ENCODE assay signal across 8 mouse cellular contexts in genomic region chr8:71707874-71708273, GRCm38 (mm10). TPM values are rescaled to one million over a fixed set of nuclear protein-coding genes. Genes with fewer than 3 reads are reported as not detected.
DNase-seq lines count a peak whose midpoint lies in the region; ATAC-seq and TF ChIP-seq lines count a peak whose summit lies in the region.

No protein-coding gene starts in this region.

- H3K27ac ChIP-seq in bone marrow, adult 2 months (ENCODE audit: control insufficient read depth, insufficient read depth, low read depth, low read length, poor library complexity), result no peak overlapping the region
- H3K27ac ChIP-seq in intestine, embryonic 15.5 days, result no peak overlapping the region

- no peak overlapping the region for H3K4me3 ChIP-seq in lung, adult 2 months (replicated peaks; ENCODE audit: extremely low read depth, low read depth, low read length)
- no peak overlapping the region for H3K4me3 ChIP-seq in bone marrow, adult 2 months (replicated peaks; ENCODE audit: control insufficient read depth, low read depth, low read length)
- no peak overlapping the region for H3K4me3 ChIP-seq in intestine, embryonic 15.5 days (replicated peaks)

- H3K4me2 ChIP-seq in intestine, embryonic 15.5 days (replicated peaks), result no peak overlapping the region

- H3K9ac ChIP-seq in intestine, embryonic 15.5 days, result no peak overlapping the region

- TF ChIP-seq POLR2A in lung, adult 2 months (IDR thresholded peaks at IDR 0.05; ENCODE audit: borderline replicate concordance, extremely low read depth, low read depth, low read length), result no peak
- TF ChIP-seq POLR2A in bone marrow, adult 2 months (IDR thresholded peaks at IDR 0.05; ENCODE audit: borderline replicate concordance, control insufficient read depth, low read depth, low read length), result no peak

- peak; percentile 66 for TF ChIP-seq CTCF in lung, adult 2 months (IDR thresholded peaks at IDR 0.05; ENCODE audit: insufficient read depth, low read length)
- peak; percentile 90 for TF ChIP-seq CTCF in bone marrow, adult 2 months (IDR thresholded peaks at IDR 0.05; ENCODE audit: control insufficient read depth, insufficient read depth, low read length)

- 44% methylated on average over 8 of the region's 8 CpGs for WGBS in lung, adult 2 months
- 57% methylated on average over 8 of the region's 8 CpGs for WGBS in bone marrow, adult 2 months
- 47% methylated on average over 8 of the region's 8 CpGs for WGBS in intestine, embryonic 15.5 days

- no peaks in the 10 kb centered on the region for H3K4me1 ChIP-seq in lung, adult 2 months (ENCODE audit: control insufficient read depth, insufficient read depth, low read length)
- H3K4me1 ChIP-seq in bone marrow, adult 2 months (ENCODE audit: control insufficient read depth, insufficient read depth, low read length), result no peaks in the 10 kb centered on the region
- H3K4me1 ChIP-seq in intestine, embryonic 15.5 days (replicated peaks), result peaks cover 6% of the 10 kb centered on the region

- no peaks in the 10 kb centered on the region for H3K27me3 ChIP-seq in intestine, embryonic 15.5 days (replicated peaks)

- ATAC-seq in intestine, embryonic 15.5 days, result no peak

- no peaks in the 10 kb centered on the region for H3K9me3 ChIP-seq in intestine, embryonic 15.5 days

- no peaks in the 10 kb centered on the region for H3K36me3 ChIP-seq in intestine, embryonic 15.5 days

- peak; percentile 83 for DNase-seq in embryo, embryonic 10 days (ENCODE audit: low spot score)
- no peak for DNase-seq in embryo, embryonic 9.5 days (ENCODE audit: extremely low spot score)
- peak; percentile 29 for DNase-seq in lung, adult 2 months
- DNase-seq in lung, adult 18-20 months, result no peak
- peak; percentile 74 to 79 for DNase-seq in kidney, postnatal 4 days
- peak; percentile 61 for DNase-seq in right cerebral cortex, postnatal 14 days

RNA-seq across cellular contexts. Expression of gene B3gnt3, which starts 6.3 kb away (rescaled TPM):
- polyA plus RNA-seq in lung, adult 2 months (2012; rRNA removed), result 25.0 and 31.3 TPM in 2 replicates
- 1.3 and 2.3 TPM in 2 replicates for polyA plus RNA-seq in bone marrow, adult 2 months (2011; ENCODE audit: insufficient read depth, insufficient read length, low replicate concordance, missing spikeins)
- polyA plus RNA-seq in intestine, embryonic 15.5 days (2015; fragmentation: Nextera tagmentation; extraction: Ambion mirVana), result 16.0 and 17.0 TPM in 2 replicates

RNA-seq across cellular contexts. Expression of gene Fcho1, which starts 17.6 kb away (rescaled TPM):
- 20.0 and 23.3 TPM in 2 replicates for polyA plus RNA-seq in lung, adult 2 months (2012; rRNA removed)
- 79.3 and 144 TPM in 2 replicates for polyA plus RNA-seq in bone marrow, adult 2 months (2011; ENCODE audit: insufficient read depth, insufficient read length, low replicate concordance, missing spikeins)
- 5.3 and 7.1 TPM in 2 replicates for polyA plus RNA-seq in intestine, embryonic 15.5 days (2015; fragmentation: Nextera tagmentation; extraction: Ambion mirVana)

RNA-seq across cellular contexts. Expression of gene Insl3, which starts 18.9 kb away (rescaled TPM):
- polyA plus RNA-seq in lung, adult 2 months (2012; rRNA removed), result 58.5 and 60.7 TPM in 2 replicates
- 10.2 and 16.7 TPM in 2 replicates for polyA plus RNA-seq in bone marrow, adult 2 months (2011; ENCODE audit: insufficient read depth, insufficient read length, low replicate concordance, missing spikeins)
- 1.2 and 1.9 TPM in 2 replicates for polyA plus RNA-seq in intestine, embryonic 15.5 days (2015; fragmentation: Nextera tagmentation; extraction: Ambion mirVana)

RNA-seq across cellular contexts. Expression of gene Jak3, which starts 31.8 kb away (rescaled TPM):
- polyA plus RNA-seq in lung, adult 2 months (2012; rRNA removed), result 56.6 and 72.7 TPM in 2 replicates
- polyA plus RNA-seq in bone marrow, adult 2 months (2011; ENCODE audit: insufficient read depth, insufficient read length, low replicate concordance, missing spikeins), result 7.5 and 15.6 TPM in 2 replicates
- polyA plus RNA-seq in intestine, embryonic 15.5 days (2015; fragmentation: Nextera tagmentation; extraction: Ambion mirVana), result 9.0 and 9.2 TPM in 2 replicates

RNA-seq across cellular contexts. Expression of gene Unc13a, which starts 36.3 kb away (rescaled TPM):
- polyA plus RNA-seq in lung, adult 2 months (2012; rRNA removed), result 0.25 and 0.32 TPM in 2 replicates
- 0.18 TPM in 1 of 2 replicates, not detected in the other for polyA plus RNA-seq in bone marrow, adult 2 months (2011; ENCODE audit: insufficient read depth, insufficient read length, low replicate concordance, missing spikeins)
- polyA plus RNA-seq in intestine, embryonic 15.5 days (2015; fragmentation: Nextera tagmentation; extraction: Ambion mirVana), result 1.3 and 1.5 TPM in 2 replicates

Comparison
In these comparisons a context has a peak if more than half of its experiments do, and no peak if none do; other contexts are left out.
1. DNase-seq: peak in embryo, embryonic 10 days (single experiment), lung, adult 2 months (single experiment), kidney, postnatal 4 days (2 of 2) and right cerebral cortex, postnatal 14 days (single experiment); none in embryo, embryonic 9.5 days (single experiment) and lung, adult 18-20 months (0 of 2).